Mouse (Mus musculus): ENCODE results near the gene Rpl5.
"Not testable (repeated sequence)": the region's sequence is repeated elsewhere in the genome, so short reads cannot be mapped to it uniquely, and the experiment has no call there.

Gene Rpl5

DNA sequence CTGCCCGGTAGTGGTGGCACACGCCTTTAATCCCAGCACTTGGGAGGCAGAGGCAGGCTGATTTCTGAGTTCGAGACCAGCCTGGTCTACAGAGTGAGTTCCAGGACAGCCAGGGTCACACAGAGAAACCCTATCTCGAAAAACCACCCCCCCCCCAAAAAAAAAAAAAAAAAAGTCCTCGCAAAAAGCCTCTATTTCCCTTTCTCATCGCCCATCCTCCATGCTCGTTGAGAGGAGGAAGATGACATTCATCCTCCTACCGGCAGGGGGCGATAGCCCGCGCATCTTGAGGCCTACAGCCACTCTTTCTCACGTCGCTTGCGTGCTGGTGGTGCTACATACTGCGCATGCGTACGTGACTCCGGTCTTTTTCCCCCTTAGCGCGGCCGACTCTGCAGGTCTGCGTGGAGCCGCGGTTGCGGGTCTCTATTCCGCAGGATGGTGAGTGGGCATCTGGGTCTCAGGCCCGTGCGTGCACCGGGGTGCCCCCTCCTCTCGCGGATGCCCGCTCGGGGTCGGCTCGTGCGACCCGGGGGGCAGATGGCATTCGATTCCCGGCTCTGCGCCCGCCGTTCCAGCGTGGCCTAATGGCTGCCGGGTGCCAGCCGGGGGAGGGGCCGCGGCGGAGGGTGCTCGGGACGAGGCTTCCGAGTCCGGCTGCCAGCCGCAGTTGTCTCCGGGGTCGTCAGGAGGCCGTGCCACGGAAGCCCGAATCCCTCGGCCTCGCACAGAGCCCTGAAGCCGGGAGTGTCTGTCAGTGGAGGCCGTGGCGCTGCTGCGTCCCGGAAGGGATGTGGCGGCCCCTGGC lies at the start of gene Rpl5:
Rpl5 (plus strand) TSS at position 297 of the 808 bp plus-strand sequence.
- peak; percentile 94 to 97 for DNase-seq (ENCODE audit: low spot score in 2 of 2)

DNA sequence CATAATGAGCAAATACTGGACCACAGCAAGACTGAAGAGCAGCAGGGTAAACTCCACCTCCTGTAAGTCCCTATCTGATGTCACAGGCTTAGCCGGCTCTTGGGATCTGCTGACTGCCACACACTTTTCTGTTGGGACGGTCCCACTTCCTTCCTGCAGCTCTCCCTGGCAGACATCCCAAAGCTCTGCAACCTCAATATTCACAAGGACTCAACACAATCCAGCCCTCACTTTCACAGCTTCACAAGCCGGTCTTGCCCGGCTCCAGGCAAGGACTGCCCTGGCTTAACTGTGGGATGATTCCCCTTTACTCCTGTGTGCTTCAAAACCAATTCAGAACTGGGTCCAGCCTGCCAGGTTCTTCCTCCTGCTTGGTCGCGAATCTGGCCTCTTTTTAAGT lies 46.5 kb upstream of the Rpl5 start:
- DNase-seq (ENCODE audit: low spot score in 2 of 2): no peak

DNA sequence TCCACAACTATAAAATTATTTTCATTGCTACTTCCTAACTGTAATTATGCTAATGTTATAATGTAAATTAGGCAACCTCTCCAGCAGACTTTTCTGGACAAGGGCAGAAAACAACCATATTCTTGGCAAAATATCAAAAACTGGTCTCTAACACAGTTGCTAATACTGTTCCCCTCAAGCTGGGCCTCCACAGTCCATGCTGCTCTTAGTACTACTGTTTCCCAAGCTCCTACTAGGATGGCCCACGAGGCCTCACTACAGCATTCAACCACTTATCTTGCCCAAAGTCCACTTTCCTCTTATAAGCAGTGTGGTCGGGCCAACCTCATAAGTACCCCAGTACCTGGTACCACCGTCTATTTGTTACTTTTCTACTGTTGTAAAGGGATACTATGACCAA lies 45.7 kb upstream of the Rpl5 start:
- DNase-seq (ENCODE audit: low spot score in 2 of 2): no peak

DNA sequence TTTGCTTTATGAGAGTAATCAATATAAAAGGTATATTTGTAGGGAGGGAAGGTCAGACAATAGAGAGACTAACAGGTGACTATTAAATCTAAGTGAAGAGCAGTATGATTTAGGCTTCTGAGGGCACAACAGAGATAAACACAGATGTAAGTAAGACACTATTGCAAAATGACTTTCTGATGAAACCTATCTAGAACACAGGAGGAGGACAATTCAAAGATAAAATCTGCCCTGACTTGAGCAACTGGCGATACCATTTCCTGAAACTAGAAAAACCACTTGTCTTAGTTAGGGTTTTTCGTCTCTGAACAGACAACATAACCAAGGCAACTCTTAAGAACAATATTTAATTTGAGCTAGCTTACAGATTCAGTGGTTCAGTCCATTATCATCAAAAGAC lies 44.8 kb upstream of the Rpl5 start:
- DNase-seq (ENCODE audit: low spot score in 2 of 2): no peak

DNA sequence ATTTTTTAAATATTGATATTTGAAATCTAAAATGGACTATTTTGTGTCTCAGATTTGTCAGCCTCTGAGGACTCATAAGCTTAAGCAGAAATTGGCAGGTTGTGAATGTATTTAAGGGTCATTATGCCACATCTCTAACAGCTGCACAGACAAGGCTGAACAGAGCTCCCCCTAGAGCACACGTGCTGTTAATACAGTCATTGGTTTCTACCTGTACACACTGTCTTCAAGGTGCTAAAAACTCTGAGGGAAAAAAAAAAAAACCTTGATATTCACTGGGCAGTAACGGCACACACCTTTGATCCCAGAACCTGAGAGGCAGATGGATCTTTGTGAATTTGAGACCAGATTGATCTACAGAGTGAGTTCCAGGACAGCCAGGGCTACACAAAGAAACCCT lies 41.3 kb upstream of the Rpl5 start:
- no peak for DNase-seq (ENCODE audit: low spot score in 2 of 2)

DNA sequence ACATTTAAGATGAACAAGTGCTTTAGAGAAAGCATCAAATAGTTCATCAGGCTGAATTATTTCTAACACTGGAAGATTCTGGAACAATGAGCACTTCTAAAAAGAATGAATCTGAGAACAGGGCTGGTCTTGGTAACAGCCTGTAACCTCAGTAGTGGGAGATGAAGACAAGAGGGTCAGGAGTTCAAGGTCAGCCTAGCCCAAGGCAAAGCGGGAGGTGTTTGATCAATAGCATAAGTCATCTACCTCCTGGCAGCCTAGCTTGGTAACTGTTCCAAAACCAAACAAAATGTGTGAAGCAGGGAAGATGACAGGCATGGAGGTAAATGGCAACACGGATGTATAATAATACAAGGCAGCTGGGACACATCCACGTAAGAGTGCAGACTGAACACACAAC lies 36.3 kb upstream of the Rpl5 start:
- no peak for DNase-seq (ENCODE audit: low spot score in 2 of 2)

DNA sequence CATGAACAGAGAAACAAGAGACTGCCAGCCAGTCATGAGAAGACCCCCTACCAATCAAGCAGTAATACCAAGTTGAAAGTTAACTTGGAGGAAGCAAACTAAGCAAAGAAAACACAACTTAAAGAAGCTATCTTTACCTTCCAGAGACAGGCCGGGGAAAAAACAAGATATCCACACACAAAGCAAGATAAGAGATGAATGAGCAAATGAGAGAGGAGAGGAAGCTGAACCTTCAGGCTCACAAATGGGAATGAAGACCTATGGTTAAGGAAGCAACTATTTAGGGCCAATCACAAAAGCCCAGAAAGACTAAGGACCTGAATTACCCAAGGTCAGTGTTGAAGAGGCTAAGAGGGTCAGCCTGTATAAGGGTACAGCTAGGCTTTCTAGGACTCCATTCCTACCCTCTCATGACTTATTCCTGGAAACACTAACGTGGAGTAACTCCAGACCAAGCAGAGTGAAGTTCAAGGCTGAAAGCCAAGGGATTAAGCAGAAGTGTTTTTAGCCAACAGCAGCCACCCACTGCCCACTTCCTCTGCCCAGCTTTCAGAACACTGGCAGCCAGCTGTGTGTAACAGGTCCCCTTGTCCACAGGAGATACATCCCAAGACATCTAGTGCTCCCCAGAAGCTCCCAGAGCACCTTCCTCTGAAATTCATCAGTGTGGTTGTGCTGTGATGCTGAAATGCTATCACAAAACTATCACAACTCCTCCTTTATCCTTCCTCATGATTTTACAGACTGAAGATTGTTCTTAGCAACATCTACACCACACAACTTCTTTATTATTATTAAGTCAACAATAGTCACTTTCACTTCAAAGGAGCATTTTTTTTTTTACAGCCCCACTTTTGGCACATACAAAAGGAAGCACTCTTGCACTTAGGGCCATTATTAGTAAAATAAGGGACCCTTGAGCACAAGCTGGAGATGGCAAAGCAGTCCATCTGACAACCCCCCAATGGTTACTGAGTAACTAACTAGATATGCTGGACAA lies 33.9 kb upstream of the Rpl5 start:
- DNase-seq (ENCODE audit: low spot score in 2 of 2): no peak

DNA sequence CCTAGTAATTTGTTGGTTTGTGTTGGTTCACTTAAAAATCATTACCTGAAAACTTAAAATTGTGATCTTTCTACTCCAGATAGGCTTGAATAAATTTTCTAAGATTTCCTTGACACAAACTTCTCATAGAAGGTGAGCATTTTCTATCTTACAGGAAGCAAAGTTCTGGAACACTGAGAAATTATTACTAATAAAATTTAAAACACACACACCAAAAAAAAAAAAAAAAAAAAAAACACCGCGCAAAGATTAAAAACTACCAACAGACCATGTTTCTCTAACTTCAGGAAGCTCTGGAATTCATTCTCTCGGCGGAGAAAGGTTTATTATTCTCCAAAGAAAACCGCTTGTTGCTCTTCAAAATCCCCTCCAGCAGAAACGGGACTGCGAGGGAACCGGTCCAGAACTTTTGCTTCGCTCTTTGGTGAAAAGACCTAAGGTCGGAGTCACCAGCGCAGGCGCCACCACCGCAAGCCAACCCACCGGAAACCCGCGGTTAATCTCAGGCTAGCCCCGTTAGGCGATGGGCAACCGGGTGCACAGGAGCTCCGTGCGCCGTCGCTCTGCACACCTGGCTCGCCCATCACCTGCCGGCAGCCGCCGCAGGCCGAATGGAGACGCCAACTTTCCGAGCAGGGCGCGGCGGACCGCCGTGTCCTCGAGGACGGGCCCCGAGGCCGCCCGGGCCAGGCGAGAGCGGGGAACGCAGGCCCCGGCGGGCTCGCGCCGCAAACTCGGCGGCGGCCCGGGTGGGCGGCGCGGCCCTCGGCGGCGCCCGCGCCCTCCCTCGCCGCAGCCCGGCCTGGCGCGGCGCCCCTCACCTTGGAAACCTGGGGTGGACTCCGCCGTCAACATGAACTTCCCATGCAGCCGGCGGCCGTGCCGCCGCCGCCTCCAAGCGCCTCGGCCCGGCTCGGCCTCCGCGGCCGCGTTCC lies 32.1 kb upstream of the Rpl5 start:
- DNase-seq (ENCODE audit: low spot score in 2 of 2): peak in 1 of 2 experiments; percentile 38

DNA sequence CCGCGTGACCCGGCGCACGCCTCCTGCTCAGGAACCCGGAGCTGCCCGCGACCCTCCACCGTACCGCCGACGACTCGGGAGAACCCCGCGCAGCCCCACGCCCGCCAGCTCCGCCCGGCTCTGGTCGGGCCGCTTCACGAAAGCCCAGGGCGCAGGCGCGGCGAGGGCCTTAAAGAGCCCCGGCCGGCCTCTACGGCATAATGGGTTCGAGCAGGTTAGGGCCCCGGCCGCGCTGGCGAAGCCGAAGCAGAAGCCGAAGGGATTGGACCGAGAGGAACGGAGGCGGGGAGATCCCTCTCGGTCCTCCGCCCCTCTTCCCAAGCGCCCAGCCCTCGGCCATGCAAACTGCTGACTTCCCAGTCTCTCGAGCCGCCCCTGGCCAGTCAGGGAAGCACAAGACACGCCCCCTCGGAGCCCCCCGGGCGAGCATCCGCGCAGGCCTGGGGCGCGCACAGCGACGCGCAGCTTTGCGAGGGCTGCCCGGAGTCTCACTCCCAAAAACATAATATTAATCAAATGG lies 31.3 kb upstream of the Rpl5 start:
- peak; percentile 83 to 84 for DNase-seq (ENCODE audit: low spot score in 2 of 2)

DNA sequence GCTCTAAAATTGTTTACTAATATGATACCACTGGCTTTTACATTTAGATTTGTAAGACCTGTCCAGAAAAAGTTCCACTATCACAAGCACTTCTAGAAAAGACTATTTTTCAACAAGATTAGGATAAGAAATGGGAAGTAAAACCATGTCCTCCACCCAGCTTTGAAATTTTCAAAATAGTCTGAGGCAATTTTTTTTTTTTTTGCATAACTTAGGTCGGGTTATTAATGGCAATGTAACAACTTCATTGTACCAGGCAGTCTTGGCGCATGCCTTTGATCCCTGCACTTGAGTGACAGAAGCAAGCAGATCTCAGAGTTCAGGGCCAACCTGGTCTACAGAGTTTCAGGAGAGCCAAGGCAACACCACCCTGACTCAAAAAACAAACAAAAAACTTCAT lies 30.6 kb upstream of the Rpl5 start:
- DNase-seq (ENCODE audit: low spot score in 2 of 2): no peak

DNA sequence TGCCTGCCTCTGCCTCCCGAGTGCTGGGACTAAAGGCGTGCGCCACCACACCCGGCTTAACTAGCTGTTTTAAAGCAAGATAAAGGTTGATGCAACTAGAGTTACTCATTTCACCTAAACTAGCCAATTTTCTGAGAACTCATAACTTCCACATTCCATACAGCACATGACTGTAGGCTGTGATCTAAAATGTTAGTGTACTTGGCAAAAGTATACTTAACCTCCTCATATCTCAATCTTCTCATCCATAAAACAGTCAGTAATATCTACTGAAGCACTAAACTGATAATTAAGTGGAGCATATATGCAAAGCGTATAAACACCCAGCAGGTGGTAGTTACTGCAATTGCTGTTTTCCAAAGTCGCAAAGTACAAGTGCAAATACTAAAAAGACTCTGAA lies 27.0 kb upstream of the Rpl5 start:
- no peak for DNase-seq (ENCODE audit: low spot score in 2 of 2)

DNA sequence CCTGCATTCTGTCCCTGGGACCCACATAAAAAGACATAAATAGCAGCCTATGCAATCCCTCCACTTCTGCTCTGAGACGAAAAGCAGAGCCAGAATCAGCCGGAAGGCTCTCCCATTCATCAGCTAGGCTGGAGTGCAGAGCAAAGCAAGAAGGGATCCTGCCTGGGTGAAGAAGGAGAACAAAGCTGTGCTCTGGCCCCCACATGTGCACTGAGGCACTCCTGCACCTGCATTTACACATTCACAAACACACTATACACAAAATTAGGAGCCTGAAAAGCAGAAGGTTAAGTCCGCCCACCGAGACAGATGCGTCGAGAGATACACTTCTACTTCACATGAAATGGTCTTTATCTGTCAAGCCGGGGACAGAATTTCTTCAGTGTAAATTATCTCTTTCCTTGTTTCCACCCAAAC lies 26.4 kb upstream of the Rpl5 start:
- DNase-seq (ENCODE audit: low spot score in 2 of 2): no peak

DNA sequence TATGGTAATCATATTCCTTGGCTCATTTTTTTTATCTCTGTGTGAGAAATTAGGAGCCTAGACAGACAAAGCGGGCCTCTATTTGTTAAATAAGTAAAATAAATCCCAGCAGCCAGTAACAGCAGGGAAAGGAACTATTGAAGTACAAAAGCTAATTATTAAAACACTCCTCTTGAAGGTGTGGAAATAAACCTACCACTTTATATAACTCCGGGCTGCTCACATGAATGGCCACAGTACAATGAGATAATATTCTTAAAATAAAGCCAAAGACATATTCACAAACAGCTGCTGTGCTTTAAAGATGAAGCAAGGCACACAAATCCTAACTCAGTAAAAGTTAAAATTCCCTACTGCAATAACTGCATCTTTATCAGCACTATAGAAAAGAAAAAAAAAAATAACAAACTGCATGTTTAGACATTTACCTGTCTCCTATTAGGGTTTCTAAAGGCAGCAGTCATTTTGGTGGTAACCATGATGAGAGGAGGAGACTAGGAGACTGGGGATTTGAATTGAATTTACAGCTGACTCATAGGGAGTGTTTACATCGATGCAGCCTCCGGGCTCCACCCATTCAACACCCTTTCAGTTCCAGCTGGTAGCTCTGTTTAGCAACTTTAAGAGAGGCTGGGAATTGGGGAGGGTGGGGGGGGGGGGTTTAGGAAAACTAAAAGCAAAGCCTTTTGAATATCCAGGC lies 25.6 kb upstream of the Rpl5 start, which contains the start of gene Evi5:
Evi5 (minus strand) TSS at position 547 of the 700 bp plus-strand sequence.
- no peak for DNase-seq (ENCODE audit: low spot score in 2 of 2)

DNA sequence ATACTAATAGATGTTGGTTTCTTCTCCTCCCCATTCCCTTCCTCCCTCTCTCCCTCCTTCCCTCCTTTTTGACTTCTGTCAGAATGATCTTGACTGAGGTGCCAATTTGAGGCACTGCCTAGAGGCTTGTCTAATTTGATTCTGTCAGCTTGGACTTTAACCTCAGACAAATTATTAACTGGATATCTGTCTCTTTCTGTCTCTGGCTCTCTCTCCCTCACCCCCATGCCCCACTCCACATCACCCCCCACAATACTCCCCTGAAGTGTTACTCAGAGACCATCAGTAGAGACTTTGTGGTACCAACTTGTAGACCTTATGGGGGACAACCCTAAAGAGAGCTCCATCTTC lies 25.1 kb upstream of the Rpl5 start:
- DNase-seq (ENCODE audit: low spot score in 2 of 2): no peak

DNA sequence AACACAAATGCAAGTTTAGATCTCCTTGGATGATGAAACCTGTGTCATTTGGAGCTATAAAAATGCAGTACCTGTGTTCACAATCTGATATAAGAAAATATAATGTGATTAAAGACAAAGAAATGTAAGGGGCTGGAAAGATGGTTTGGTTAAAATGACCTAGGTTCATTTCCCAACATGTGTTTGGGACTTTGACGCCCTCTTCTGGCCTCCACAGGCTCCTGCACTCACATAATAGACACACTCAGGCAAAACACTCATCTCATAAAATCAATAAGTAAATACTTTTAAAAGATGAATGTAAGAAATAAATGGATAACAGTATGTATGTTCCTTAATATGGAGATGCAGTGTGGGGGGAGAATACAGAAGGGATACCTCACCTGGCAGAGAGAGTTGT lies 23.2 kb upstream of the Rpl5 start:
- DNase-seq (ENCODE audit: low spot score in 2 of 2): no peak

DNA sequence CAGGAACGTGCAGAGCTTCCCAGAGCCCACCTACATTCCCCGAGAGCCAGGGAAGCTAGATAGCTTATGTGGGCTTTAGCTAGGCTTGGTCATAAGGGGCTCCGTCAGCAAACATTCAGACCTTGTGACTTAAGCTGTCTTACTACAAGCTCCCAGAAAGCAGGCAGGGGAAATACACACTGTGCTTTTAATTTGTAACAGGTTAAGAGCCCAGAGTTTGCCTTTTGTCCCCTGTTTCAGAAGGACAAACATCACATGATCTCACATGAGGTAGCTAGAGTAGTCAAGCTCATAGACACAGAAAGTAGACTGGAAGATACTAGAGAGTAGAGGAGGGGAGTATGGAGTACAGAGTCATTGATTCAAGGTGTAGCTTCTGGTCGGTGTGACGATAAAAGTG lies 19.6 kb upstream of the Rpl5 start:
- no peak for DNase-seq (ENCODE audit: low spot score in 2 of 2)

DNA sequence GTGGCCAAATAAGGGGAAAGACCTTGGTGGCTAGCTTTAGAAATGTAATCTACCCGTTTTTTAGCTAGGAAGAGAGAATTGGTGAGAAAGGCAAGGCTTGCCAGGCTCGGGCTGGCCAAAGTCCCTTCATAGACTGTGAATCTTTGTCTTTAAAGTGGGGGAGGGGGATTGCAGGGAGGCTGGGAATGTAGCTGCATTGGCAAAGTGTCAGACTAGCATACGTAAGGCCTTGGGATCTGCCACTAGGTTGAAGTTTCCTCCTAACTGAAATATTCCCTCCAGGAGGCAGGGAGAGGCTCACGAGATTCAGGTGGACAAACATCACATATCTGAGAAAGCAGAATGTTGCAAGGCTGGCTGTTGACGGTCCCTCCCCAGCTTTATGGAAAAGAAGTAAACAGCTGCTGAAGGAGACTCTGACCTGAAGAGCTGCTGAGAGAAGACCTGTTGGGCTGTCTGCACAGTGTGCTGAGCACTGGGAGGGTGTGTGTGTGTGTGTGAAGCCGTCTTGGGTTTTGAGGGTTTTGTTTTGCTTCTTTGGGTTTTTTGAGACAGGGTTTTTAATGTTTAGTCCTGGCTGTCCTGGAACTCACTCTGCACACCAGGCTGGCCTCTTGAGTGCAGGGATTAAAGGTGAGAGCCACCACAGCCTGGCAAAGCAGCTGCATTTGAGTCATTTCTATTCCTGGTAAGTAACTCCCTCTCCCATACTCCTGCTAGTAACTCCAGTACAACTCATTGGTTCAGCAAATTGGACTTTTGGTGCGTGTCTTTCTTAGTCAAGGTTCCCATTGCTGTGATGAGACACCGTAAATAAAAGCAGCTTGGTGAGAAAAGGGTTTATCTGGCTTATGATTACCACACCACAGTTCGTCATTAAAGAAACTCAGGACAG lies 10.1 kb upstream of the Rpl5 start:
- DNase-seq (ENCODE audit: low spot score in 2 of 2): no peak

DNA sequence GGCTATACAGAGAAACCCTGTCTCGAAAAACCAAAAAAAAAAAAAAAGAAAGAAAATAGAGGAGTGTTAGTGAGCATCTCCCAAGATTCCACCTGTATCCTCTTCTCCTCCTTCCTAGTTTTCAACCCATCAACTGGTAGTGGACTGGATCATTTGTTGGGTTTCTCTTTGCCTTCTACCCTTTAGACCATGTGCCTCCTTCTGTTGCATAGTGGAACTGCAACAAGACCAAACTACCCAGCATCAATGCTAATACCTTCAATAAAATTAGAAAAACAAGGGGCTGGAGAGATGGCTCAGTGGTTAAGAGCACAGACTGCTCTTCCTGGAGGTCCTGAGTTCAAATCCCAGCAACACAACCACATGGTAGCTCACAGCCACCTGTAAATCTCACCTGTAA lies 8.8 kb upstream of the Rpl5 start:
- not testable (repeated sequence) for DNase-seq (ENCODE audit: low spot score in 2 of 2)

DNA sequence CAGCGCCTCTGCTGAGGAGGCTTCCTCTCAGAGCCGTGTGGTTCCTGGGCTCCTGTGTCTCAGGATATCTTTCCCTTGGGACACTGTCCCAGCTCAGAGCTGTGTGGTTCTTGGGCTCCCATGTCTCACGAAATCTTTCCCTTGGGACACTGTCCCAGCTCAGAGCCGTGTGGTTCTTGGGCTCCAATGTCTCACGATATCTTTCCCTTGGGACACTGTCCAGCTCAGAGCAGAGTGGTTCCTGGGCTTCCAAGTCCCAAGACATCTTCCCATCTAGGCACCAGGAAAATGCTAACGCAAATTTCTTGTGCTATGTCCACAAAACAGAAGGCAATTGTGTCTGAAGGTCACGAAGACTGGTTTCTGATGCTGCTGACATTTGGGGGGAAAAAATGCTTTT lies 5.6 kb upstream of the Rpl5 start:
- no peak for DNase-seq (ENCODE audit: low spot score in 2 of 2)

DNA sequence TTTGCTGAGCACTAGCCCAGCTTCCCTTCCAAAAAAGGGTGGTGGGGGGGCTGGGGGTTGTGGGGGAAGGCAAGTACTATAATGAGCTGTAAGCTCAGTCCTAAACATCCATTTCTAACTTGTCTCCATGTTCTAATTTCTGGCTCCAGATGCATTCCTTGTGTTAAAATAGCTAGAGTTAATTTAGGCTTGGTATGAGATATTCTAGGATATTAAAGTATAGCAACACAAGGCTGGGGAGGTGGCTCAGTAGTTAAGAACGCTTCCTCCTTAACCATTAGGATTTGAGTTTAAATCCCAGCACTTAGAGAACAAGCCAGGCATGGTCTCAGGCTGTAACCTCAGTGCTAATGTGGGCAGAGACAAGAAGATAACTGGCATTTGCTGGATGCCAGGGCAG lies 4.0 kb upstream of the Rpl5 start:
- DNase-seq (ENCODE audit: low spot score in 2 of 2): no peak
